17 mouse cellular contexts compared by ENCODE assay signal in the genomic region with DNA sequence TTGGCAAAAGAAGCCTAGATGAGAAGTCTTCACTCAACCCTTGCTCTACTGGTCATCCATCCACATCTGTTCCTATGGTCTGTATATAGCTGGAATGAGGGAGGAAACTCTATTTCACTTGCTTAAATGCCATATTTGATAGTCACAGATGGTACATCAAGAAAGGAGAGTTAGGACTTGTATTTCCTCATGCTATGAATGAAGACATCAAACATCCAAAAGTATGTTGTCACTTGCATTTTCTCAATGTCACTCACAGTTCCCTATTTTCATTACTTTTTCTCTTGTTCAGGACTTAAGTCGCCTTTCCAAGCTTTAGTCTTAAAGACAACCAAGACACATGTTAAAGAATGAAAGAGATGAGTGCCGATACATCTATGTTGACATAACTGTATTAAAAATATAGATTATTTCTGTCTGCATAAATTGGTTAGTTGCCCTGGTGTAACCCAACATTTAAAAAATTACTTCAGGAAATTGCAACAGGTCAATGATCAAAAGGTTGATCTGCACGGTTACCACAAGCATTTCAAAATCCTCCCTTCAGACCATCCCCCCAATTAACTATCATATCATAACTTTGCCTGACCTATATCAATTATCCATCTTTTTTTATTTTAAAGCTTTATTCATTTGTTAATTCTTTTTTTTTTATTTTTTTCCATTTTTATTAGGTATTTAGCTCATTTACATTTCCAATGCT.
DNase-seq lines count a peak whose midpoint lies in the region; ATAC-seq lines count a peak whose summit lies in the region.
"Had no signal": no experiment of that assay in that cellular context is flagged by ENCODE, and none has a peak within 500 bp of the region (broad histone marks: within the 10 kb centered on the region; RNA-seq: fewer than 3 reads in every experiment).

No protein-coding gene starts in this region.

- ATAC-seq in granulocyte monocyte progenitor cell, adult 5-6 weeks (replicated peaks; ENCODE audit: poor library complexity, severe bottlenecking): peak; percentile 96
- ATAC-seq in megakaryocyte progenitor cell, adult 5-6 weeks (replicated peaks; ENCODE audit: poor library complexity): peak; percentile 94
- ATAC-seq: forebrain, embryonic 13.5 days; forebrain, embryonic 15.5 days; forebrain, postnatal 0 days had no signal

- DNase-seq in 416B (ENCODE audit: low read depth): peak; percentile 28
- DNase-seq in spleen, postnatal 4 days (ENCODE audit: low spot score in 2 of 2): no peak
- no peak for DNase-seq in right cerebral cortex, postnatal 4 days
- DNase-seq: adrenal gland, adult 2 months; adrenal gland, postnatal 10 days; adrenal gland, postnatal 25 days; cerebellum, adult 11 months; cerebellum, adult 18-20 months; cerebellum, adult 8-10 months; cerebellum, adult 9-11 months; cerebellum, postnatal 14 days; cerebellum, postnatal 36 days; forebrain, postnatal 0 days had no signal
